Mouse (Mus musculus): ENCODE results near the gene C1qtnf3. TPM values are rescaled to one million over a fixed set of nuclear protein-coding genes. Genes with fewer than 3 reads are reported as not detected.

C1qtnf3 gene
- polyA plus RNA-seq, 1 experiment from 2014 or later = 0.81 TPM

DNA sequence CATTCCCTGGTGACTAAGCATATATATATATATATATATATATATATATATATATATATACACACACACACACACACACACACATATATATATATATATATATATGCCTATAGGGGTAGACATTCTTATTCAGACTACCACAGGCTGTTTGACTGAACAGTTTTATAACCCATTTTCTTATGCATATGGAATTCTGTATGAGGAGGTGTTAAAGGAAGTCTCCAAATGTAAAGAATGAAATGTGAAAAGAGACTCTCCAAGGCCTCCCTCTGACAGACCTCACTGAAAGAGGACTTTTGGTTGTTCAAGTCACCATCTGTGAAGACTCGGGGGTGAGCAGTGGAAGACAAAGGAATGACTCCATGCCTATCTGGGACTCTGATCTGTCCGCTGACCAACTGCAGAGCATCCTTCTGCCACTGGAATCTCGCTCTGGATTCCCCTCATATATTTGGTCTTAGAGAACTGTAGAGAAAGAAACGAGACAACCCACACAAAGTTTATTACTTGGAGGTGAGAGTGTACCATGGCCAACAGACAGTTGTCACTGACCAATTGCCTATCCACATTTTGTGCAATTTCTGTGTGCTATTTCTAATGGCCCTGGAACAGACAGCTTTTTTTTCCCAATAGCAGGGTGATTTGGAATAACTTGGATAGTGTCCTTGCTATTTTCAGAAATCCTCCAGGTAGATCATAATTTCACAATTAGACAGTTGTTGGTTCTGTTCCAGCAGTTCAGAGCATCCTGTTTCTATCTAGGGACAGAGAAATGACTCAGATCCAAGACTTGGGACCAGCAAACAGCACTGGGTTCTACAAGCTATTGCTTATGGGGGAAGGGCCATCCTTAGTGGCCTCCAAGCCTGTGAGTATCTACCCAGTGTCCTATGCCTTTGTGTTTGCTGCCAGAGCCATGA is 28.8 kb upstream of the C1qtnf3 start:
- Histone ChIP-seq H3K4me1 (replicated peaks; ENCODE audit: control insufficient read depth, insufficient read depth, low read length) (no peaks in the 10 kb centered on the region), H3K4me3 (ENCODE audit: low read depth, low read length) (no peak overlapping the region), H3K9ac (ENCODE audit: low read length) (no peak overlapping the region), H3K9me3 (ENCODE audit: control insufficient read depth, low read length) (no peaks in the 10 kb centered on the region), H3K27ac (ENCODE audit: low read depth, low read length) (no peak overlapping the region), H3K27me3 (ENCODE audit: control insufficient read depth, insufficient read depth, low read length) (no peaks in the 10 kb centered on the region), H3K4me2 (ENCODE audit: low read depth, low read length, severe bottlenecking) (no peak overlapping the region), H3K36me3 (ENCODE audit: control insufficient read depth, insufficient read depth, low read length) (no peaks in the 10 kb centered on the region)
- DNase-seq (ENCODE audit: low spot score) (no peak), ATAC-seq (replicated peaks; ENCODE audit: low FRiP score) (no peak)
- 73% methylated on average over 4 of the region's 4 CpGs for WGBS

- no peak overlapping the region for H3K27ac ChIP-seq (ENCODE audit: low read depth, low read length)
- no peak overlapping the region for H3K4me2 ChIP-seq (ENCODE audit: low read depth, low read length, severe bottlenecking)
- ATAC-seq (replicated peaks; ENCODE audit: low FRiP score) (no peak), DNase-seq (ENCODE audit: low spot score) (no peak)
- H3K9ac ChIP-seq (ENCODE audit: low read length) = no peak overlapping the region
- no peaks in the 10 kb centered on the region for H3K9me3 ChIP-seq (ENCODE audit: control insufficient read depth, low read length)
- no peaks in the 10 kb centered on the region for H3K4me1 ChIP-seq (replicated peaks; ENCODE audit: control insufficient read depth, insufficient read depth, low read length)
- H3K4me3 ChIP-seq (ENCODE audit: low read depth, low read length) = no peak overlapping the region
- WGBS = 40% methylated on average over 8 of the region's 8 CpGs
- H3K36me3 ChIP-seq (ENCODE audit: control insufficient read depth, insufficient read depth, low read length) = no peaks in the 10 kb centered on the region
- H3K27me3 ChIP-seq (ENCODE audit: control insufficient read depth, insufficient read depth, low read length) = no peaks in the 10 kb centered on the region
Measured at GRCm38 (mm10) chr15:10927325-10927724, 24.8 kb upstream of the C1qtnf3 start.

DNA sequence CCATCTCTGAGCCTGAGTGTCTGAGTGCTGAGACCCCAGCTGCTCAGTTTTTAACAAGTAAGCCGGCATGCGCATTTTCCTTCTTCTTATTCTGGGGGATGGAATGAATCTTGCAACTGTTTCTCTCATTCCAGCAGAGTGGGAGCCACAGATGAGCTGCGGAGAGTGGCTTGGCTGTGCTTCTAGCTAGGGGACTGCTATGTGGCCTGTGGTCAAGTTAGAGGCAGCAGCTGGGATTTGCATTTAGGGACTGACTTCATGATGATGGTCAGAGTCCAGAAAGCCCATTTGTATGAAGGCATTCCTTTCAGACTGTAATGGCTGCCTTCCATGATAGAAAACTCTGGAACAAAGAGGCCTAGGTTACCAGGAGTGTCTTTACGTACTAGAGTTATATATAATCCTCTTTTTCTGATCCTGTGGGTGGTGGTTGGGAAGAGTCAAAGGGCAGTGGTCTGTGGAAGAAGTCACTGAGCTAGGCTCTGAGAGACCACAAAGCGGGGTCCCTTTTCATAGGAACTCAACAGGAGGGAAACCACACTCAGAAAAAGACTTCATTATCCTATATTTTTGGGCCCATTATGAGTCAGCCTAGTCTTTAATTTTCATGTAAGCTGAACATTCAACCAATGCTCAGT is 23.4 kb upstream of the C1qtnf3 start:
- Histone ChIP-seq H3K27me3 (ENCODE audit: control insufficient read depth, insufficient read depth, low read length) (no peaks in the 10 kb centered on the region), H3K36me3 (ENCODE audit: control insufficient read depth, insufficient read depth, low read length) (no peaks in the 10 kb centered on the region), H3K9me3 (ENCODE audit: control insufficient read depth, low read length) (no peaks in the 10 kb centered on the region), H3K4me1 (replicated peaks; ENCODE audit: control insufficient read depth, insufficient read depth, low read length) (no peaks in the 10 kb centered on the region), H3K9ac (ENCODE audit: low read length) (no peak overlapping the region), H3K4me2 (ENCODE audit: low read depth, low read length, severe bottlenecking) (no peak overlapping the region), H3K4me3 (ENCODE audit: low read depth, low read length) (no peak overlapping the region), H3K27ac (ENCODE audit: low read depth, low read length) (no peak overlapping the region)
- WGBS = 91% methylated on average over 5 of the region's 5 CpGs
- DNase-seq (ENCODE audit: low spot score) (no peak), ATAC-seq (replicated peaks; ENCODE audit: low FRiP score) (no peak)

DNA sequence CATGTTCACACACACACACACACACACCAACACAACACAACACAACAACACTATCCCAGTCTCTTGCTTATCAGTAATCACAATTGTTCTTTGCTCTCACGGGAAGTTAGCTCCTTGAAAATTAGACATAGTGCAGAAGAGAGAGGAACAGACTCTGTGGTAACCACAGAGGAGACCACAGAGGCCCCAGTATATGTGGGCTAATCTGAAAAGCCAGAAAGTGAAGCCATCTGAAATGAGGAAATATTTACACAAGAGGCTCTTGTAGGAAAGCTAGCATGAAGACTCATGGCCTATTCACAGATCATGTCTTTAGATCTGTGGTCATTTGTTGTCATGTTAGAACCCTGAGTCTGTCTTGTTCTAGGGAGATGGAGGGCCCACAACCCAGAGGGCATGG is 18.2 kb upstream of the C1qtnf3 start:
- H3K9ac ChIP-seq (ENCODE audit: low read length) = no peak overlapping the region
- 78% methylated on average over 1 of the region's 1 CpGs for WGBS
- H3K27ac ChIP-seq (ENCODE audit: low read depth, low read length) = no peak overlapping the region
- no peaks in the 10 kb centered on the region for H3K9me3 ChIP-seq (ENCODE audit: control insufficient read depth, low read length)
- no peak for ATAC-seq (replicated peaks; ENCODE audit: low FRiP score)
- H3K4me2 ChIP-seq (ENCODE audit: low read depth, low read length, severe bottlenecking) = no peak overlapping the region
- no peaks in the 10 kb centered on the region for H3K4me1 ChIP-seq (replicated peaks; ENCODE audit: control insufficient read depth, insufficient read depth, low read length)
- DNase-seq (ENCODE audit: low spot score) = no peak
- H3K4me3 ChIP-seq (ENCODE audit: low read depth, low read length) = no peak overlapping the region
- no peaks in the 10 kb centered on the region for H3K36me3 ChIP-seq (ENCODE audit: control insufficient read depth, insufficient read depth, low read length)
- no peaks in the 10 kb centered on the region for H3K27me3 ChIP-seq (ENCODE audit: control insufficient read depth, insufficient read depth, low read length)

DNA sequence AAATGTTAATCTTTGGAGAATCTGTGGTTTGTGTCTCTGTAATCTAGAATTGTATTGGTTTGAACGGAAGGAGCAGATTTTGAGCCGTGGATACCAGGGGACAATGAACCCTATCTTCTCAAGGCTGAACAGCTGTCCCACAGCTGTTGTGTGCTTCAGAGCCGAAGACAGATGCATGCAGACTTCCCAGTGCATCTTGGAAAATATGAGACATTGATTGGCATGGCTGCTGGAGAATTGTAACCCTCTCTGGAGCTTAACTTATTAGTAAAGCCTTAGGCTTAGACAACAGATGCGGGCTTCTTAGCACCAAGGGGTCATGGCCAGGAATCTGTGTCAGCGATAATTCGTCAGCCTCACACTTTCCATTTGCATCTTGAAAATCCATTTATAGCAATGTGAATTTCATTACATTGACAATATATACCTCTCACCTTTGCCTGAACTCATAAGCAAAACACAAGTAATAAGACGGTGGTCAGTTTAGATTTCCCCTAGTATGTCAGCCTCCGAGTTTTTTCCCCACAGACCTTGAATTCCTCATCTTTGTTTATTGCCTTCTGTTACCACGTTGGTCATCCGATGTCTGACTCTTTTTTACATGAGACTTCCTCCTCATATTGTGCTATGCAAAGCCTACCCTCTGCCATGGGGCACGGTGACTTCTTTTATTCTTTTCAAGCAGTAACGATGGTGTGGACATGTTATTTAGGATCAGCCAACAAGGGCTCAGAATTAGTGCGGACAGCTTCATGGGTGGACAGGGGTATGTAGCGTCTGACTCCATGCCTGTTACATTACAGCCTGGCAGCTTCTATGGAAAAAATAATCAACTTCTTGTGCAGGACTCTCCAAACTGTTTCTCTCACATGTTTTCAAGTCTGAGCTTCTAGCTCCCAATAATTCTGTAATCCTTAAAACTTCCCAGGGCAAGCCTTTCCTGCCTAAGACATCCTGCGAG is 11.7 kb upstream of the C1qtnf3 start:
- no peak overlapping the region for H3K4me3 ChIP-seq (ENCODE audit: low read depth, low read length)
- DNase-seq (ENCODE audit: low spot score) (no peak), ATAC-seq (replicated peaks; ENCODE audit: low FRiP score) (no peak)
- WGBS = 82% methylated on average over 15 of the region's 15 CpGs
- H3K4me2 ChIP-seq (ENCODE audit: low read depth, low read length, severe bottlenecking) = no peak overlapping the region
- no peaks in the 10 kb centered on the region for H3K36me3 ChIP-seq (ENCODE audit: control insufficient read depth, insufficient read depth, low read length)
- H3K27ac ChIP-seq (ENCODE audit: low read depth, low read length) = no peak overlapping the region
- no peaks in the 10 kb centered on the region for H3K27me3 ChIP-seq (ENCODE audit: control insufficient read depth, insufficient read depth, low read length)
- no peaks in the 10 kb centered on the region for H3K9me3 ChIP-seq (ENCODE audit: control insufficient read depth, low read length)
- no peak overlapping the region for H3K9ac ChIP-seq (ENCODE audit: low read length)
- H3K4me1 ChIP-seq (replicated peaks; ENCODE audit: control insufficient read depth, insufficient read depth, low read length) = no peaks in the 10 kb centered on the region

- ATAC-seq (replicated peaks; ENCODE audit: low FRiP score) (no peak), DNase-seq (ENCODE audit: low spot score) (no peak)
- Histone ChIP-seq H3K4me3 (ENCODE audit: low read depth, low read length) (no peak overlapping the region), H3K27me3 (ENCODE audit: control insufficient read depth, insufficient read depth, low read length) (no peaks in the 10 kb centered on the region), H3K4me2 (ENCODE audit: low read depth, low read length, severe bottlenecking) (no peak overlapping the region), H3K36me3 (ENCODE audit: control insufficient read depth, insufficient read depth, low read length) (no peaks in the 10 kb centered on the region), H3K9ac (ENCODE audit: low read length) (no peak overlapping the region), H3K4me1 (replicated peaks; ENCODE audit: control insufficient read depth, insufficient read depth, low read length) (no peaks in the 10 kb centered on the region), H3K9me3 (ENCODE audit: control insufficient read depth, low read length) (no peaks in the 10 kb centered on the region), H3K27ac (ENCODE audit: low read depth, low read length) (no peak overlapping the region)
- WGBS = 81% methylated on average over 6 of the region's 6 CpGs
Measured at GRCm38 (mm10) chr15:10941901-10942300, 10.2 kb upstream of the C1qtnf3 start.

- no peak overlapping the region for H3K9ac ChIP-seq (ENCODE audit: low read length)
- no peak for DNase-seq (ENCODE audit: low spot score)
- H3K4me1 ChIP-seq (replicated peaks; ENCODE audit: control insufficient read depth, insufficient read depth, low read length) = no peaks in the 10 kb centered on the region
- ATAC-seq (replicated peaks; ENCODE audit: low FRiP score) = no peak
- H3K4me2 ChIP-seq (ENCODE audit: low read depth, low read length, severe bottlenecking) = no peak overlapping the region
- no peaks in the 10 kb centered on the region for H3K27me3 ChIP-seq (ENCODE audit: control insufficient read depth, insufficient read depth, low read length)
- no peaks in the 10 kb centered on the region for H3K9me3 ChIP-seq (ENCODE audit: control insufficient read depth, low read length)
- H3K4me3 ChIP-seq (ENCODE audit: low read depth, low read length) = no peak overlapping the region
- 88% methylated on average over 1 of the region's 1 CpGs for WGBS
- no peaks in the 10 kb centered on the region for H3K36me3 ChIP-seq (ENCODE audit: control insufficient read depth, insufficient read depth, low read length)
- H3K27ac ChIP-seq (ENCODE audit: low read depth, low read length) = no peak overlapping the region
Measured at GRCm38 (mm10) chr15:10947852-10948251, 4.3 kb upstream of the C1qtnf3 start.

DNA sequence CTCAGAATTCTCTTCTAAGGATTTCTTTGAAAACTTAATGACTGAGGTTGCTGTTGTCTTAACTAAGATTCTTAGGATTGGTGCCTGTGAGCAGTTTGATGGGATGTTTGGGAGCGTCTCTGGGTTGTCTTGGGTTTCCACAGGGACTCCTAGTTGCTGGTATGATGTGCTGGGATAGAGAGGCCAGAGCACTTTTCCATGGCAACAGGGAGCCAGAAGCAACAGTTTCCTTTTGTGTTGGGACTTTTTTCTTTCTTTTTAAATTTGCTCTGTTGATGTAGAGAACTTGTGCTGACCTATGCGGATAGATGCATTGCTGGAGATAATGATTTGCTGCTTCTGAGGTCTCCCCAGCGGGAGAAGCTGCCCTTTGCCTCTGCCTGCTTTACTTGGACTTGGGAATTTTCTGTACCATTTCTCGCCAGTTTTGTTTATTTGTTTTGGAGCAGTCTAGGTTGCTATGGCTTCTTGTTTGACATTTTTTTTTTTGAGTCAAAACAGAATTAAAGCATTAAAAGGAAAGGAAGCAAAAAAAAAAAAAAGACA is 701 bp downstream of the C1qtnf3 start:
- H3K4me3 ChIP-seq (ENCODE audit: low read depth, low read length) = no peak overlapping the region
- no peaks in the 10 kb centered on the region for H3K36me3 ChIP-seq (ENCODE audit: control insufficient read depth, insufficient read depth, low read length)
- no peaks in the 10 kb centered on the region for H3K27me3 ChIP-seq (ENCODE audit: control insufficient read depth, insufficient read depth, low read length)
- no peak overlapping the region for H3K9ac ChIP-seq (ENCODE audit: low read length)
- H3K4me2 ChIP-seq (ENCODE audit: low read depth, low read length, severe bottlenecking) = no peak overlapping the region
- DNase-seq (ENCODE audit: low spot score) (no peak), ATAC-seq (replicated peaks; ENCODE audit: low FRiP score) (no peak)
- H3K27ac ChIP-seq (ENCODE audit: low read depth, low read length) = no peak overlapping the region
- no peaks in the 10 kb centered on the region for H3K9me3 ChIP-seq (ENCODE audit: control insufficient read depth, low read length)
- no peaks in the 10 kb centered on the region for H3K4me1 ChIP-seq (replicated peaks; ENCODE audit: control insufficient read depth, insufficient read depth, low read length)
- 63% methylated on average over 4 of the region's 4 CpGs for WGBS
